Mouse (Mus musculus) lung, postnatal 0 days (tissue): ENCODE data around the gene Suds3.

ENCODE experiments used
- CTCF ChIP-seq: IDR thresholded peaks from 2 replicates; pipeline ENCODE4 v1.5.1; 2016; ENCODE audit warnings: antibody characterized with exemption, mild to moderate bottlenecking
- EP300 ChIP-seq: IDR thresholded peaks from 2 replicates; pipeline ENCODE4 v1.6.1; 2016; ENCODE audit warnings: antibody characterized with exemption, mild to moderate bottlenecking, control low read depth

- TF ChIP-seq CTCF (no peak), EP300 (no peak)
Observed at GRCm38 (mm10) chr5:117118220-117118619, 2.3 kb upstream of the Suds3 start.
